Mouse (Mus musculus): ENCODE measurements around the gene Ephb3. TPM values are rescaled to one million over a fixed set of nuclear protein-coding genes. Genes with fewer than 3 reads are reported as not detected.
A peak's percentile ranks its signal among the peaks of the same experiment; 100 is the strongest.

Gene Ephb3
- polyA plus RNA-seq, 1 experiment from 2014 or later, result 53.3 TPM

GRCm38 (mm10) chr16:21208001-21208565 is 3.5 kb downstream of the Ephb3 start:
- Histone ChIP-seq H3K4me2 (replicated peaks) (peak overlapping the region; percentile 80), H3K4me1 (peaks cover 77% of the 10 kb centered on the region), H3K36me3 (peaks cover 3% of the 10 kb centered on the region), H3K27me3 (no peaks in the 10 kb centered on the region), H3K4me3 (replicated peaks) (peak overlapping the region; percentile 86), H3K9me3 (replicated peaks) (no peaks in the 10 kb centered on the region), H3K9ac (peak overlapping the region; percentile 97; the same call in 1 of the 2 replicates), H3K27ac (replicated peaks) (peak overlapping the region; percentile 97)
- ATAC-seq (ENCODE audit: insufficient number of reproducible peaks, low FRiP score, low TSS enrichment, low read depth), result no peak
- WGBS, result 21% methylated on average over 4 of the region's 4 CpGs

DNA sequence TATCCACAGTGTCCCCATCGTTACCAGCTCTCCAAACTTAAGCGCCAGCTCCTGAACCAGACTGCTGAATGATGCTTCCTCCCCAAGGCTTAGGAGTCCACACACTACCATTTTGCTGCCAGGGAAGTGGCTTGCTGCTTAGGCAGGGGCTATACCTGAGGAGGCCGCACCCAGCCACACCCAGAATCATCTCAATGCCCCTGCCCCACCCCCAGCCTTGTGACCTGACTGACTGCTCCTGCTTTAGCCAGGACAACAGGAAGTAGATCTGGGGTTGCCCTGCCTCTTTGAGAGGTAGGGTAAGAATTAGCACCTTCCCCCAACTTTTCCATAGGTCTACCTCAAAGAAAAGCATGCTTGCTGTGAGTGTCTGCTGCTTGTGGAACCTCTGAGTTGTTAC is 4.7 kb downstream of the Ephb3 start:
- H3K9me3 ChIP-seq (replicated peaks), result no peaks in the 10 kb centered on the region
- H3K9ac ChIP-seq, result no peak overlapping the region
- ATAC-seq (ENCODE audit: insufficient number of reproducible peaks, low FRiP score, low TSS enrichment, low read depth), result no peak
- H3K4me2 ChIP-seq (replicated peaks), result peak overlapping the region; percentile 80
- H3K4me1 ChIP-seq, result peaks cover 74% of the 10 kb centered on the region
- WGBS, result 70% methylated on average over 3 of the region's 3 CpGs
- peak overlapping the region; percentile 86 for H3K4me3 ChIP-seq (replicated peaks)
- no peaks in the 10 kb centered on the region for H3K27me3 ChIP-seq
- H3K36me3 ChIP-seq, result peaks cover 13% of the 10 kb centered on the region
- H3K27ac ChIP-seq (replicated peaks), result peak overlapping the region; percentile 97

GRCm38 (mm10) chr16:21210204-21210603 is 5.6 kb downstream of the Ephb3 start:
- Histone ChIP-seq H3K27ac (replicated peaks) (peak overlapping the region; percentile 97), H3K4me1 (peaks cover 83% of the 10 kb centered on the region), H3K9ac (peak overlapping the region; percentile 40), H3K27me3 (no peaks in the 10 kb centered on the region), H3K4me3 (replicated peaks) (peak overlapping the region; percentile 86), H3K36me3 (peaks cover 22% of the 10 kb centered on the region), H3K4me2 (replicated peaks) (peak overlapping the region; percentile 80), H3K9me3 (replicated peaks) (no peaks in the 10 kb centered on the region)
- ATAC-seq (ENCODE audit: insufficient number of reproducible peaks, low FRiP score, low TSS enrichment, low read depth), result no peak
- WGBS, result 7% methylated on average over 5 of the region's 5 CpGs

DNA sequence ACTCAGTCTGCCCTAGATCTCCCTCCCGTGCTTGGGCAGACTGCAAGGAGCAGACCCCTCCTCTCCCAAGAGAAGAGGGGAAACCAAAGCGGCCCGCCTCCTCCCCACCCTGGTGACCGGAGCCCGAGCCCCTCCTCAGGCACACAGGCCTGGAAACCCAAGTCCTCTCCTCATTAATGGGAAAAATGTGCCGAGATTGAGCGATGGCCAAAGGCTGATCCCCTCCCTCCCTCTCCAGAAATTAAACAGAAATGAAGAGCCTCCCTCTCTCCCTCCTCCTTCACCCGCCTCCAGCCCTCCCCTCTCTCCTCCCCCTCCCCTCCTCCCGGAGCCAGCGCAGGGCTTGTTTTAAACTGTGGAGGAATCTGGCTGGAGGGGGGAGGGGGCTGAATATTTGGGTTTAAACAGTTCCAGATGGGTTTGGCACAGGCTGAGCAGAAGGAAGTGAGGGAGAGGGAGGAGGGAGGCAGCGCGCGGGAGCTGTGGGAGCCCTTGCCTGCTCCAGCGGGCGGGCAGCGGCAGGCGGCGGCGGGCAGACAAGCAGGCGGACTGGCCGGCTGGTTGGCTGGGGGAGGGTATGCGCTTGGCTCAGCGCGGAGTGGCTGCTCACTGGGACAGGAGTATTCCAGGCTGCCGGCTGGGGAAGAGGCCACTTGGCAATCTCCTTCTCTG is 6.2 kb downstream of the Ephb3 start:
- peak overlapping the region; percentile 86 for H3K4me3 ChIP-seq (replicated peaks)
- no peaks in the 10 kb centered on the region for H3K9me3 ChIP-seq (replicated peaks)
- peaks cover 89% of the 10 kb centered on the region for H3K4me1 ChIP-seq
- H3K36me3 ChIP-seq, result peaks cover 28% of the 10 kb centered on the region
- ATAC-seq (ENCODE audit: insufficient number of reproducible peaks, low FRiP score, low TSS enrichment, low read depth), result peak; percentile 93
- H3K4me2 ChIP-seq (replicated peaks), result peak overlapping the region; percentile 80
- H3K9ac ChIP-seq, result peak overlapping the region; percentile 40
- peak overlapping the region; percentile 97 for H3K27ac ChIP-seq (replicated peaks)
- 2% methylated on average over 24 of the region's 25 CpGs for WGBS
- H3K27me3 ChIP-seq, result no peaks in the 10 kb centered on the region

DNA sequence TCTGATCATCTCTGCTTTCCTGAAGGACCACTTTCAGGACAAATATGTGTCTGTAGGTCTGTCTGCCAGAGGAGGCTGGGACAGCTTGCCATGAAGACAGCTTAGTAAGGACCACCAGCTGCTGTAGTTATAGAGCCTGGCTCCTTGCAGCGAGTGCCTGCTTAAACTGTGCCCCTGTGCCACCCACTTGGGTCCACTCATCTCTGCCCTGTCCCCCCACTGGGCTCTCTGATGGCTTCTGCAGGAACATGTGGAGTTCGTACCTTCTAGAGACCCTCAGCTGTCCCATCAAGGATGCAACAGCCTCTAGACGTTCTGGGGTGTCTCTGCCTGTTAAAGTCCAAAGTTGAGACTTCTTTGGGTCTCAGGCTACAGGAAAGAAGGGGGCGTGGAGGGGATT is 6.9 kb downstream of the Ephb3 start:
- Histone ChIP-seq H3K9ac (no peak overlapping the region), H3K27me3 (no peaks in the 10 kb centered on the region), H3K4me2 (replicated peaks) (peak overlapping the region; percentile 80), H3K36me3 (peaks cover 35% of the 10 kb centered on the region), H3K9me3 (replicated peaks) (no peaks in the 10 kb centered on the region), H3K4me1 (peaks cover 93% of the 10 kb centered on the region), H3K27ac (replicated peaks) (peak overlapping the region; percentile 97), H3K4me3 (replicated peaks) (peak overlapping the region; percentile 86)
- ATAC-seq (ENCODE audit: insufficient number of reproducible peaks, low FRiP score, low TSS enrichment, low read depth), result no peak
- WGBS, result 21% methylated on average over 4 of the region's 4 CpGs

DNA sequence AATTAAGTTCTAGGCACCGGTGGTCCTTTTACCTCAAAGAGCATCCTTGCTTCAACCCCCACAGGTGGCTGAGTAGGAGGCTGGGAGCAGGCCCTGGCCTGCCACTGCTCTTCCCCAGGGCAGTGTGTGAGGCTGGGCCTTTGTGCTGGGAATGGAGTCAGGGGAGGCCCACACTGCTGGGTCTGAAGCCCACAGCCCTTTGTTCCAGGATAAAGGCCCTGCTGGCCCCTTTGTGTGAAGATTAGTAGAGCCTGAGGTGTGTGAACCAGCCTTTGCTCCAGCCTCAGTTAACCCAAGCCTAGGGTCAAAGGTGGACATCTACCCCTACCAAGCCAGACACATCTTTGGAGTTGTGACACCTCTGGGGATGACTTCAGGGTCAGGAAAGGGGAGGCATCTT is 7.8 kb downstream of the Ephb3 start:
- peaks cover 85% of the 10 kb centered on the region for H3K4me1 ChIP-seq
- no peak for ATAC-seq (ENCODE audit: insufficient number of reproducible peaks, low FRiP score, low TSS enrichment, low read depth)
- peaks cover 44% of the 10 kb centered on the region for H3K36me3 ChIP-seq
- 14% methylated on average over 1 of the region's 1 CpGs for WGBS
- no peaks in the 10 kb centered on the region for H3K27me3 ChIP-seq
- H3K9ac ChIP-seq, result no peak overlapping the region
- H3K4me2 ChIP-seq (replicated peaks), result peak overlapping the region; percentile 28; the same call in 1 of the 2 replicates
- H3K27ac ChIP-seq (replicated peaks), result peak overlapping the region; percentile 97
- H3K4me3 ChIP-seq (replicated peaks), result no peak overlapping the region
- H3K9me3 ChIP-seq (replicated peaks), result no peaks in the 10 kb centered on the region

GRCm38 (mm10) chr16:21213939-21214338 is 9.4 kb downstream of the Ephb3 start:
- no peaks in the 10 kb centered on the region for H3K27me3 ChIP-seq
- H3K4me3 ChIP-seq (replicated peaks), result no peak overlapping the region
- H3K9ac ChIP-seq, result no peak overlapping the region
- no peak for ATAC-seq (ENCODE audit: insufficient number of reproducible peaks, low FRiP score, low TSS enrichment, low read depth)
- peaks cover 60% of the 10 kb centered on the region for H3K36me3 ChIP-seq
- 94% methylated on average over 7 of the region's 7 CpGs for WGBS
- H3K27ac ChIP-seq (replicated peaks), result no peak overlapping the region
- no peaks in the 10 kb centered on the region for H3K9me3 ChIP-seq (replicated peaks)
- peaks cover 70% of the 10 kb centered on the region for H3K4me1 ChIP-seq
- H3K4me2 ChIP-seq (replicated peaks), result no peak overlapping the region

DNA sequence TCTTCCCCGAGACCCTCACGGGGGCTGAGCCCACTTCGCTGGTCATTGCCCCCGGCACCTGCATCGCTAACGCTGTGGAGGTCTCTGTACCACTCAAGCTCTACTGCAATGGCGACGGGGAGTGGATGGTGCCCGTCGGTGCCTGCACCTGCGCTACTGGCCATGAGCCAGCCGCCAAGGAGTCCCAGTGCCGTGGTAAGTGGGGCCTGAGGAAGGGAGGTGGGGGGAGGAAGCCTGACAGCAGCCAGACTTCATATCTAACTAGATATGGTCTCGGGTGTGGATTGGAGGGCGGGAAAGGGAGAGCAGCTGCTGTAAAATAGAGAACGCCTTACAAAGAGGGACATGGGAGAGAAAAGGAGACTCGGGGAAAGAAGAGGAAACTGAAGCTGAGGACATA is 10.2 kb downstream of the Ephb3 start:
- 69% methylated on average over 17 of the region's 17 CpGs for WGBS
- H3K27ac ChIP-seq (replicated peaks), result 0 out of 2 replicates have a peak overlapping the region, but pooled peaks have one; percentile 14

DNA sequence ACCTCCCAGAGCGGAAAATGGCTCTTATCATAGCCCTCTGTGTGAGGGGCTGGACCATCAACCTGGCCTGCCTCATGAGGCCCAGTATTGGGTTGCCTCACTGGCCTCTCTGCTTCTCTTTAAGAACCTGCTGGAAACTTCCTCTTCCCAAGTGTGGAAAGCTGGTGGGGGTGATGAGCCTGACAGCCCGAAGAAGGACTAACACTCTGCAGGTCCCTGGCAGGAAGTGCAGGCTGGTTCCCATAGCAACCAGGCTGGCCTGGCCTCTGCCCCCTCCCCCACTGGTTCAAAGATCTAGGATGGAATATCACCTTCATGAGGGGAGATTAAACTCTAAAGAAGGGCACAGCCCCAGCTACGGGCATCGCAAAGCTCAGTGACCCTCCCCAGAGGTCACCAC is 11.5 kb downstream of the Ephb3 start:
- no peak overlapping the region for H3K4me2 ChIP-seq (replicated peaks)
- no peaks in the 10 kb centered on the region for H3K9me3 ChIP-seq (replicated peaks)
- no peak overlapping the region for H3K9ac ChIP-seq
- WGBS, result 30% methylated on average over 4 of the region's 4 CpGs
- no peak overlapping the region for H3K4me3 ChIP-seq (replicated peaks)
- H3K36me3 ChIP-seq, result peaks cover 81% of the 10 kb centered on the region
- H3K27ac ChIP-seq (replicated peaks), result no peak overlapping the region
- H3K27me3 ChIP-seq, result no peaks in the 10 kb centered on the region
- H3K4me1 ChIP-seq, result peaks cover 55% of the 10 kb centered on the region
- ATAC-seq (ENCODE audit: insufficient number of reproducible peaks, low FRiP score, low TSS enrichment, low read depth), result no peak

More for the DNA sequence above, 10.2 kb downstream of the Ephb3 start:
- no peak for ATAC-seq (ENCODE audit: insufficient number of reproducible peaks, low FRiP score, low TSS enrichment, low read depth)
- Histone ChIP-seq H3K4me1 (peaks cover 66% of the 10 kb centered on the region), H3K4me2 (replicated peaks) (no peak overlapping the region), H3K27me3 (no peaks in the 10 kb centered on the region), H3K4me3 (replicated peaks) (no peak overlapping the region), H3K9ac (no peak overlapping the region), H3K9me3 (replicated peaks) (no peaks in the 10 kb centered on the region), H3K36me3 (peaks cover 68% of the 10 kb centered on the region)

DNA sequence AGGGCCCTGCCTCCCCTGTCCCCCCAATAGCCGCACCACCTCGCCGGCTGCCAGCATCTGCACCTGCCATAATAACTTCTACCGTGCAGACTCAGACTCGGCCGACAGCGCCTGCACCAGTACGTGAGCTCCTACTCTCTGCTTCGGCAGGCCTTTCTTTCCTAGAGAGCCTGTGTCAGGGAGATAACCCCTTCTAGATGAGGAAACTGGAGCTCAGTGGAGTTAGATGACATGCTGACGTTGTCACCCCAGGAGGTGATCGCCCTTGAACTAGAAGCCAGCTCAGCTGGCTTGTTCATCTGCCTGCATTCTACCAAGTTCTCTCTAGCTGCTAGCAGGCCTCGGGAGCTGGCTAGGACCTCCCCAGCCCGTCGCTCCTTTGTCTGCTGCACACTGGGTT is 12.7 kb downstream of the Ephb3 start:
- 82% methylated on average over 14 of the region's 14 CpGs for WGBS

DNA sequence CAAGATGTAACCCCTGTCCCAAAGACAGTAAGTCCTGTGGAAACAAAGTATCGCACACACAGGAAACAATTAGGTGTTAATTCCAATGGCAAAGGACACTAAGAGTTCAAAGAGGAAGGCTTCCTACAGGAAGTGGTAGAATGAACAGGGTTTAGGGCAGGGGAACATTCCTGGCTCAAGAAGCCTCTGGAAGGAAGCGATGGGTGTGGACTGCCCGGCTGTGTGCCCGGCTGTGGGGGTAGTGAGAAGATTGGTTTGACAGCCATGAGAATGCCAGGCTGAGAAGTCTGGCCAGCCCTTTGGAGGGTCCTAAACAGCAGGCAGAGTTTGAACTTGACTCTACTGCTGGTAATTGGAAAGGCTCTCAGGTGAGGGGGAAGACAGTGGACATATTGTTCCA is 15.1 kb downstream of the Ephb3 start:
- Histone ChIP-seq H3K27ac (replicated peaks) (peak overlapping the region; percentile 36), H3K36me3 (peaks cover 100% of the 10 kb centered on the region), H3K9me3 (replicated peaks) (no peaks in the 10 kb centered on the region), H3K4me2 (replicated peaks) (no peak overlapping the region), H3K9ac (no peak overlapping the region), H3K4me3 (replicated peaks) (no peak overlapping the region), H3K27me3 (no peaks in the 10 kb centered on the region), H3K4me1 (peaks cover 53% of the 10 kb centered on the region)
- ATAC-seq (ENCODE audit: insufficient number of reproducible peaks, low FRiP score, low TSS enrichment, low read depth), result no peak
- WGBS, result 68% methylated on average over 4 of the region's 4 CpGs

More for the DNA sequence above, 12.7 kb downstream of the Ephb3 start:
- H3K4me3 ChIP-seq (replicated peaks), result no peak overlapping the region
- H3K27ac ChIP-seq (replicated peaks), result no peak overlapping the region
- H3K27me3 ChIP-seq, result no peaks in the 10 kb centered on the region
- H3K9ac ChIP-seq, result no peak overlapping the region
- H3K9me3 ChIP-seq (replicated peaks), result no peaks in the 10 kb centered on the region
- H3K4me2 ChIP-seq (replicated peaks), result no peak overlapping the region
- H3K4me1 ChIP-seq, result peaks cover 49% of the 10 kb centered on the region
- ATAC-seq (ENCODE audit: insufficient number of reproducible peaks, low FRiP score, low TSS enrichment, low read depth), result no peak
- peaks cover 93% of the 10 kb centered on the region for H3K36me3 ChIP-seq

Measured in embryonic facial prominence, embryonic 15.5 days (tissue).